8 mouse cellular contexts compared by ENCODE assay signal in genomic region chr14:52106741-52107140, GRCm38 (mm10). TPM values are rescaled to one million over a fixed set of nuclear protein-coding genes. Genes with fewer than 3 reads are reported as not detected.
DNase-seq lines count a peak whose midpoint lies in the region; ATAC-seq lines count a peak whose summit lies in the region.

No protein-coding gene starts in this region.

- DNase-seq in hindbrain, embryonic 11.5 days (ENCODE audit: low spot score) = no peak
- peak; percentile 66 to 77 for DNase-seq in cerebellum, postnatal 36 days
- DNase-seq in kidney, postnatal 25 days = peak; percentile 54 to 68
- DNase-seq in right cerebral cortex, adult 18-20 months = peak; percentile 50

- no peak for ATAC-seq in hindbrain, embryonic 12.5 days (ENCODE audit: low FRiP score)
- ATAC-seq in hindbrain, embryonic 11.5 days (ENCODE audit: low FRiP score) = no peak
- ATAC-seq in heart, embryonic 14.5 days (ENCODE audit: insufficient number of reproducible peaks, insufficient read depth, low FRiP score, low read depth) = no peak
- ATAC-seq in liver, embryonic 15.5 days (ENCODE audit: insufficient read depth) = no peak
- ATAC-seq in CD4-positive, CD25-positive, alpha-beta regulatory T cell, adult 4 months = no peak

- no peak overlapping the region for H3K9ac ChIP-seq in hindbrain, embryonic 12.5 days
- H3K9ac ChIP-seq in hindbrain, embryonic 11.5 days (ENCODE audit: low read depth, low read length) = no peak overlapping the region
- peak overlapping the region; percentile 49; the same call in 1 of the 2 replicates for H3K9ac ChIP-seq in heart, embryonic 14.5 days (ENCODE audit: low read length)
- no peak overlapping the region for H3K9ac ChIP-seq in liver, embryonic 15.5 days

- 0 out of 2 replicates have a peak overlapping the region, but pooled peaks have one; percentile 6 for H3K27ac ChIP-seq in hindbrain, embryonic 12.5 days
- H3K27ac ChIP-seq in hindbrain, embryonic 11.5 days (ENCODE audit: low read depth, low read length) = no peak overlapping the region
- peak overlapping the region; percentile 83 to 90 for H3K27ac ChIP-seq in heart, embryonic 14.5 days (replicated peaks in 1 of 2; ENCODE audit: control insufficient read depth in 1 of 2, insufficient read depth in 1 of 2, low read depth in 2 of 2, low read length in 2 of 2)
- peak overlapping the region; percentile 70 for H3K27ac ChIP-seq in liver, embryonic 15.5 days (replicated peaks)

- no peaks in the 10 kb centered on the region for H3K27me3 ChIP-seq in hindbrain, embryonic 12.5 days
- H3K27me3 ChIP-seq in hindbrain, embryonic 11.5 days (ENCODE audit: control insufficient read depth, insufficient read depth, low read length) = no peaks in the 10 kb centered on the region
- no peaks in the 10 kb centered on the region for H3K27me3 ChIP-seq in heart, embryonic 14.5 days (ENCODE audit: control insufficient read depth, insufficient read depth, low read length)
- H3K27me3 ChIP-seq in liver, embryonic 15.5 days = no peaks in the 10 kb centered on the region

- 28% methylated on average over 10 of the region's 10 CpGs for WGBS in hindbrain, embryonic 12.5 days
- WGBS in hindbrain, embryonic 11.5 days = 37% methylated on average over 10 of the region's 10 CpGs
- WGBS in heart, embryonic 14.5 days = 13% methylated on average over 10 of the region's 10 CpGs
- WGBS in liver, embryonic 15.5 days (ENCODE audit: insufficient replicate concordance) = 22% methylated on average over 10 of the region's 10 CpGs

- no peak overlapping the region for H3K4me3 ChIP-seq in hindbrain, embryonic 12.5 days
- H3K4me3 ChIP-seq in hindbrain, embryonic 11.5 days (ENCODE audit: low read depth, low read length) = no peak overlapping the region
- no peak overlapping the region for H3K4me3 ChIP-seq in heart, embryonic 14.5 days (ENCODE audit: control insufficient read depth in 1 of 2, insufficient read depth in 1 of 2, low read depth in 1 of 2, low read length in 2 of 2)
- no peak overlapping the region for H3K4me3 ChIP-seq in liver, embryonic 15.5 days (replicated peaks)

- no peaks in the 10 kb centered on the region for H3K9me3 ChIP-seq in hindbrain, embryonic 12.5 days (replicated peaks)
- no peaks in the 10 kb centered on the region for H3K9me3 ChIP-seq in hindbrain, embryonic 11.5 days (ENCODE audit: control insufficient read depth, low read length)
- no peaks in the 10 kb centered on the region for H3K9me3 ChIP-seq in heart, embryonic 14.5 days (ENCODE audit: control insufficient read depth, low read length)
- H3K9me3 ChIP-seq in liver, embryonic 15.5 days (replicated peaks) = no peaks in the 10 kb centered on the region

- H3K36me3 ChIP-seq in hindbrain, embryonic 12.5 days = peaks cover 5% of the 10 kb centered on the region; the same call in 1 of the 2 replicates
- H3K36me3 ChIP-seq in hindbrain, embryonic 11.5 days (ENCODE audit: control insufficient read depth, insufficient read depth, low read length) = no peaks in the 10 kb centered on the region
- peaks cover 6% of the 10 kb centered on the region for H3K36me3 ChIP-seq in heart, embryonic 14.5 days (ENCODE audit: control insufficient read depth, insufficient read depth, low read length)
- peaks cover 5% of the 10 kb centered on the region for H3K36me3 ChIP-seq in liver, embryonic 15.5 days (replicated peaks)

- peaks cover 11% of the 10 kb centered on the region for H3K4me1 ChIP-seq in hindbrain, embryonic 12.5 days
- no peaks in the 10 kb centered on the region for H3K4me1 ChIP-seq in hindbrain, embryonic 11.5 days (replicated peaks; ENCODE audit: control insufficient read depth, insufficient read depth, low read length)
- H3K4me1 ChIP-seq in heart, embryonic 14.5 days (ENCODE audit: control insufficient read depth in 2 of 2, insufficient read depth in 2 of 2, low read length in 2 of 2) = peaks cover 8 to 19% of the 10 kb centered on the region in 2 experiments
- H3K4me1 ChIP-seq in liver, embryonic 15.5 days (replicated peaks) = peaks cover 34% of the 10 kb centered on the region

- no peak overlapping the region for H3K4me2 ChIP-seq in hindbrain, embryonic 12.5 days (replicated peaks)
- no peak overlapping the region for H3K4me2 ChIP-seq in hindbrain, embryonic 11.5 days (replicated peaks; ENCODE audit: low read depth, low read length)
- H3K4me2 ChIP-seq in heart, embryonic 14.5 days (ENCODE audit: low read length) = peak overlapping the region; percentile 47
- peak overlapping the region; percentile 21; the same call in 1 of the 2 replicates for H3K4me2 ChIP-seq in liver, embryonic 15.5 days

RNA-seq across cellular contexts. Expression of gene Hnrnpc, which starts 2.9 kb away (rescaled TPM):
- 726 and 727 TPM in 2 replicates for polyA plus RNA-seq in hindbrain, embryonic 12.5 days (2016; fragmentation: Nextera tagmentation; extraction: Ambion mirVana)
- 962 and 981 TPM in 2 replicates for polyA plus RNA-seq in hindbrain, embryonic 11.5 days (2014; fragmentation: Nextera tagmentation; extraction: Ambion mirVana)
- polyA plus RNA-seq in heart, embryonic 14.5 days (2014; fragmentation: Nextera tagmentation; extraction: Ambion mirVana) = 331 and 352 TPM in 2 replicates
- 215 and 238 TPM in 2 replicates for polyA plus RNA-seq in liver, embryonic 15.5 days (2015; fragmentation: Nextera tagmentation; extraction: Ambion mirVana)
- 100 to 1,000 TPM; 463 to 514 TPM for polyA plus RNA-seq in CD4-positive, CD25-positive, alpha-beta regulatory T cell, adult 4 months (2017; shearing (Covaris generic))

RNA-seq across cellular contexts. Expression of gene Rpgrip1, which starts 3.8 kb away (rescaled TPM):
- 53.6 and 58.4 TPM in 2 replicates for polyA plus RNA-seq in hindbrain, embryonic 12.5 days (2016; fragmentation: Nextera tagmentation; extraction: Ambion mirVana)
- 68.4 and 86.9 TPM in 2 replicates for polyA plus RNA-seq in hindbrain, embryonic 11.5 days (2014; fragmentation: Nextera tagmentation; extraction: Ambion mirVana)
- 32.0 and 32.6 TPM in 2 replicates for polyA plus RNA-seq in heart, embryonic 14.5 days (2014; fragmentation: Nextera tagmentation; extraction: Ambion mirVana)
- 37.6 and 39.5 TPM in 2 replicates for polyA plus RNA-seq in liver, embryonic 15.5 days (2015; fragmentation: Nextera tagmentation; extraction: Ambion mirVana)
- polyA plus RNA-seq in CD4-positive, CD25-positive, alpha-beta regulatory T cell, adult 4 months (2017; shearing (Covaris generic)) = 10 to 100 TPM; 78.7 to 78.9 TPM

Comparison
In these comparisons a context has a peak if more than half of its experiments do, and no peak if none do; other contexts are left out.
1. H3K4me2 ChIP-seq: peak in heart, embryonic 14.5 days (single experiment) and liver, embryonic 15.5 days (single experiment); none in hindbrain, embryonic 12.5 days (single experiment) and hindbrain, embryonic 11.5 days (single experiment).